Mouse (Mus musculus): ENCODE results near the gene Nmd3. TPM values are rescaled to one million over a fixed set of nuclear protein-coding genes. Genes with fewer than 3 reads are reported as not detected.
A peak's percentile ranks its signal among the peaks of the same experiment; 100 is the strongest.

The Nmd3 gene
- 119 and 120 TPM in 2 replicates for polyA plus RNA-seq (2016; fragmentation: Nextera tagmentation; extraction: Ambion mirVana)

DNA sequence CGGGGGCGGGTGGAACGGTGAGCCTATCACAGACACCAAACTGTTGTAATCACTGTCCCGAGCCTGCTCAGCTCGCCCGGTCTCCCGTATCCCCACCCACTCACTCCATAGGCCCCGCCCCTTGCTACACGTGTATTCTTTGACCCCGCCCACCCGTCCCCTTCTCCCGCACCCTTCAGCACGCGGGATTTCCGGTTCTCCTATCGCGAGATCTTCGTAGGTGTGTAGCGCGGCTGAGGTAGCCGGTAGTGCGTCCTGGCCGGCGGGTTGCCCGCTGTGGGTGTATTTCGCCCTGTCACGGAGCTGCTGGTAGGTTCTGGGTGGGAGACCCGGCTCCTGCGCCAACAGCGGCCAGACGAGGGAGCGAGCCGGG lies at the start of gene Nmd3:
Gene Nmd3 (plus strand): TSS at position 172 of the 373 bp plus-strand sequence.
- Histone ChIP-seq H3K9ac (peak within 1 kb of the TSS; percentile 92), H3K4me3 (peak within 1 kb of the TSS; percentile 93), H3K27ac (peak within 1 kb of the TSS; percentile 90), H3K36me3 (no peaks in the 10 kb centered on the region), H3K4me2 (replicated peaks) (peak within 1 kb of the TSS; percentile 81), H3K4me1 (peaks cover 14% of the 10 kb centered on the region), H3K9me3 (no peaks in the 10 kb centered on the region), H3K27me3 (no peaks in the 10 kb centered on the region)
- WGBS = under 1% methylated on average over 33 of the region's 33 CpGs
- ATAC-seq (ENCODE audit: insufficient number of reproducible peaks, insufficient read depth, low FRiP score, low TSS enrichment) = peak; percentile 94

GRCm38 (mm10) chr3:69673351-69673750 lies 48.4 kb upstream of the Nmd3 start:
- Histone ChIP-seq H3K9ac (no peak overlapping the region), H3K27ac (no peak overlapping the region), H3K36me3 (no peaks in the 10 kb centered on the region), H3K4me3 (no peak overlapping the region), H3K9me3 (no peaks in the 10 kb centered on the region), H3K27me3 (no peaks in the 10 kb centered on the region), H3K4me1 (no peaks in the 10 kb centered on the region), H3K4me2 (replicated peaks) (no peak overlapping the region)
- ATAC-seq (ENCODE audit: insufficient number of reproducible peaks, insufficient read depth, low FRiP score, low TSS enrichment) = no peak
- WGBS = 97% methylated on average over 10 of the region's 10 CpGs

GRCm38 (mm10) chr3:69674206-69674605 lies 47.6 kb upstream of the Nmd3 start:
- WGBS = 77% methylated on average over 3 of the region's 3 CpGs
- no peaks in the 10 kb centered on the region for H3K27me3 ChIP-seq
- H3K36me3 ChIP-seq = no peaks in the 10 kb centered on the region
- no peak overlapping the region for H3K4me2 ChIP-seq (replicated peaks)
- no peaks in the 10 kb centered on the region for H3K9me3 ChIP-seq
- H3K9ac ChIP-seq = no peak overlapping the region
- no peak for ATAC-seq (ENCODE audit: insufficient number of reproducible peaks, insufficient read depth, low FRiP score, low TSS enrichment)
- H3K4me1 ChIP-seq = no peaks in the 10 kb centered on the region
- no peak overlapping the region for H3K27ac ChIP-seq
- H3K4me3 ChIP-seq = no peak overlapping the region

- WGBS = 64% methylated on average over 1 of the region's 1 CpGs
- no peak overlapping the region for H3K27ac ChIP-seq
- H3K9me3 ChIP-seq = no peaks in the 10 kb centered on the region
- H3K4me2 ChIP-seq (replicated peaks) = no peak overlapping the region
- H3K4me1 ChIP-seq = no peaks in the 10 kb centered on the region
- no peaks in the 10 kb centered on the region for H3K36me3 ChIP-seq
- ATAC-seq (ENCODE audit: insufficient number of reproducible peaks, insufficient read depth, low FRiP score, low TSS enrichment) = no peak
- H3K4me3 ChIP-seq = no peak overlapping the region
- H3K9ac ChIP-seq = no peak overlapping the region
- H3K27me3 ChIP-seq = no peaks in the 10 kb centered on the region
Measured at GRCm38 (mm10) chr3:69689791-69690190, 32.0 kb upstream of the Nmd3 start.

DNA sequence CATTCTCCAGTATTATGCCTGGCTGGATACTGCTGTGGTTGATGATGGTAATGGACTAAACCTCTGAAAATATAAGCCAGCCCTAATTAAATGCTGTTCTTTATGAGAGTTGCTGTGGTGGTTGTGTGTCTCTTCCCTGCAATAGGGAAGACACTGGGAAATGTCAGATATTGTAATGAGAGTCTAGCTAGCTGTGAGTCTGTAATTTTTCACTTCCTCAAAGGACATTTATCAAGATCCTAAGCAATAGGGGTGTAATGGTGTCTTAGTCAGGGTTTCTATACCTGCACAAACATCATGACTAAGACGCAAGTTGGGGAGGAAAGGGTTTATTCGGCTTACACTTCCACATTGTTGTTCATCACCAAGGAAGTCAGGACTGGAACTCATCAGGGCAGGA lies 30.8 kb upstream of the Nmd3 start:
- no peak for ATAC-seq (ENCODE audit: insufficient number of reproducible peaks, insufficient read depth, low FRiP score, low TSS enrichment)
- 94% methylated on average over 2 of the region's 2 CpGs for WGBS

DNA sequence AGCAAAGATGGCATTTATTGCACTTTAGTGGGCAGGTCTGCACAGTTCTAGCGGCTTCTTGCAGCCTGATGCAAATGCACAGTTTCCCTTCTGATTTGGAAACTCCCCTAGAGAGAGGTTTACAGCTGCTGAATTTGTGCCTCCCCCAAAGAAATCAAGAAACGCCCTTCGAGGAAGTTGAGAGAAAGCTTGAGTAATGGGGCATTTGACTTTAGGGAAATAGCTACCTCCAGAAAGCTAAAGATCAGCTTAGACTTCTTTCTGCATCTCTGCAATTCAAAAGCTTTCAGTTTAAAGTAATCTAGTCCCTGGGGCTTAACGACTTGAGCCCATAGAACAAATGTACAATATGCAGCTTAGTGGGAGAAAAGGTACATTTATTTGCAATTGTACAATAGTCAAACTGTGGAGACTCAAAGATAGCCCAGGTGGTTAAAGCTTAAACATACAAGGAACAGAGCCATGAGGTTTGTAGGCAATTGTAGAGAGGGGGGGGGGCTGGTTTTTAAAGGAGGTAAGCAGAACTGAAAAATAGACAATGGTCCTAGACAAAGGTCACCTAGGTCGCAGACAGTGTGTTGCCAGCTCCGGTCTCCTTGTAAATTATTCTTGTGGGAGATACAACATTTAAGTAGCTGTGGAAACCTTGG lies 21.8 kb upstream of the Nmd3 start:
- WGBS = 66% methylated on average over 6 of the region's 6 CpGs
- H3K36me3 ChIP-seq = no peaks in the 10 kb centered on the region
- no peak for ATAC-seq (ENCODE audit: insufficient number of reproducible peaks, insufficient read depth, low FRiP score, low TSS enrichment)

More for the DNA sequence above, 30.8 kb upstream of the Nmd3 start:
- Histone ChIP-seq H3K4me2 (replicated peaks) (no peak overlapping the region), H3K27me3 (no peaks in the 10 kb centered on the region), H3K4me3 (no peak overlapping the region), H3K27ac (no peak overlapping the region), H3K4me1 (no peaks in the 10 kb centered on the region), H3K9me3 (no peaks in the 10 kb centered on the region), H3K36me3 (no peaks in the 10 kb centered on the region), H3K9ac (no peak overlapping the region)

DNA sequence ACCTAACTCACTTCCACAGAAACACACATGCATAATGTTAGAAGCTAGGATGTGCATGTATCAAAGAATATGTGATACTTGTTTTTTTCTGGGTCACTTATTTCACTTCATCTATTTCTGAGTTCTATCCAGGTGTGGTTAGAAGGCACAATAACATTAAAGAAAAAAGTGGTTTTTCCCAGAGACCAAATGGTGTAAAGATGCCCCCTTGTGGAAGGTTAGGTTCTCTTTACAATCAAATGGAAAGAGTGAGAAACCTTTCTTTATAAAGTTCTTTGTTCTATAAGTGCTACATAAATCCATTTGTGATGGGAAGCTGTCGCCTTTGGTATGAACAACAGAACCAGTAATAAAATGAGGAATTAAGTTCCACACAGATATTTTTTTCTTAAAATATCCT lies 19.9 kb upstream of the Nmd3 start:
- Histone ChIP-seq H3K9ac (no peak overlapping the region), H3K9me3 (no peaks in the 10 kb centered on the region), H3K27ac (no peak overlapping the region), H3K4me3 (no peak overlapping the region), H3K4me1 (no peaks in the 10 kb centered on the region), H3K4me2 (replicated peaks) (no peak overlapping the region), H3K36me3 (no peaks in the 10 kb centered on the region), H3K27me3 (no peaks in the 10 kb centered on the region)
- 41% methylated on average over 1 of the region's 1 CpGs for WGBS
- ATAC-seq (ENCODE audit: insufficient number of reproducible peaks, insufficient read depth, low FRiP score, low TSS enrichment) = no peak

More for the DNA sequence above, 21.8 kb upstream of the Nmd3 start:
- H3K4me3 ChIP-seq = no peak overlapping the region
- H3K9ac ChIP-seq = no peak overlapping the region
- H3K4me2 ChIP-seq (replicated peaks) = no peak overlapping the region
- no peaks in the 10 kb centered on the region for H3K9me3 ChIP-seq
- H3K4me1 ChIP-seq = no peaks in the 10 kb centered on the region
- H3K27ac ChIP-seq = no peak overlapping the region
- no peaks in the 10 kb centered on the region for H3K27me3 ChIP-seq

GRCm38 (mm10) chr3:69702421-69702820 lies 19.4 kb upstream of the Nmd3 start:
- Histone ChIP-seq H3K9ac (no peak overlapping the region), H3K4me3 (no peak overlapping the region), H3K4me2 (replicated peaks) (no peak overlapping the region), H3K36me3 (no peaks in the 10 kb centered on the region), H3K27ac (no peak overlapping the region), H3K9me3 (no peaks in the 10 kb centered on the region), H3K4me1 (no peaks in the 10 kb centered on the region), H3K27me3 (no peaks in the 10 kb centered on the region)
- ATAC-seq (ENCODE audit: insufficient number of reproducible peaks, insufficient read depth, low FRiP score, low TSS enrichment) = no peak

- WGBS = 62% methylated on average over 12 of the region's 12 CpGs
- Histone ChIP-seq H3K27me3 (no peaks in the 10 kb centered on the region), H3K36me3 (no peaks in the 10 kb centered on the region), H3K9me3 (no peaks in the 10 kb centered on the region), H3K4me2 (replicated peaks) (no peak overlapping the region), H3K4me1 (no peaks in the 10 kb centered on the region), H3K27ac (no peak overlapping the region), H3K4me3 (no peak overlapping the region), H3K9ac (no peak overlapping the region)
- ATAC-seq (ENCODE audit: insufficient number of reproducible peaks, insufficient read depth, low FRiP score, low TSS enrichment) = no peak
Measured at GRCm38 (mm10) chr3:69709043-69709929, 12.5 kb upstream of the Nmd3 start.

DNA sequence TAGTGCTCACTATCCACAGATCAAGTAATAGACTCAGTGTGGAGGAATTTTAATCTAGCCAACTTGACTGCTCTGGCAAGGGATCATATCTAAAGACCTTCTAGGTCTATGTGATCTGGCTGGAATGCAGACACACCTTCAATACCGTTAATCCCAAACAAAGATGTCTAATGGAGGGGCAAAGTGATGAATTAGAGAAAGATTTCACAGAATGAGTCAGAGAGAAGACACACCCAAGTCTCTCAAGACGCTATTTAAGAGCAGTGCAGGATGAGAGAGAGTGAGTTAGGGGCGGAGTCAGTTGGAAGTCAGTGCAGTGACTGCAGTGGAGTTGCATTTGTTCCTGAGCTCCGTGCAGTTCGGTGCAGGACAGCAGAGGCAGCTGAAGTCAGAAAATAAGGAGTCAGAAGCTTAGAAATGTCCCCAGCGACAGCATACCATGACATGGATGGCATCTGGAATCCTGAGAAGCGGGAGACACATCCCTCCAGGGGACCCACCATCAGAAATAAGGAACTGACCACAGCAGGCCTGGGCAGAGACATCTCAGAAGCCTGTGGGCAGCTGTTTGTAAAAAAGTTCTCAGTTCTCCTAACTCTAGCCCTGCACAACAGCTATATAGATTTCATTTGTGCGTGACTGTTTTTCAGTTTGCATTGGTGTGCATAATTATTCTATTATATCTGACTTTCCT lies 9.7 kb upstream of the Nmd3 start:
- Histone ChIP-seq H3K4me1 (no peaks in the 10 kb centered on the region), H3K9ac (no peak overlapping the region), H3K9me3 (no peaks in the 10 kb centered on the region), H3K4me3 (no peak overlapping the region), H3K4me2 (replicated peaks) (no peak overlapping the region), H3K36me3 (no peaks in the 10 kb centered on the region), H3K27ac (no peak overlapping the region), H3K27me3 (no peaks in the 10 kb centered on the region)
- WGBS = 53% methylated on average over 8 of the region's 8 CpGs
- no peak for ATAC-seq (ENCODE audit: insufficient number of reproducible peaks, insufficient read depth, low FRiP score, low TSS enrichment)

DNA sequence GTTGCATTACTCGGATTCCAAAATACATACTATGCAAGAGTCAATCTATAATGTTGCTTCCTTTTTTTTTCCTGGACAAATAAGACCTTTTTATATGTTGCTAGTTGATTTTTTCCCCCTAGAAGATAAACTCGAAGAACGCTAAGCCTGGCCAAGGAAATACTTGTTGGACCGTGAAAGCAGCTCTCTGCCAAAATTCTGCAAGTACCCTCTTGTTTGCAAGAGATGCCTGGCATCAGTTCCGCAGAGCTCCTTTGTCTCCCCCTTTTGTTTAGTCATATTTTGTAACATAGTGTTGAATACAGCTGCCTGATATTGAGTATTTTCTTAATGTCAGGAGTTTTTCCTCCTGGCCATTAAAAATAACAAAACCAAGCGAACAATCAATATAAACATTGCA lies 4.3 kb upstream of the Nmd3 start:
- WGBS = 87% methylated on average over 6 of the region's 6 CpGs
- Histone ChIP-seq H3K4me3 (no peak overlapping the region), H3K9me3 (no peaks in the 10 kb centered on the region), H3K4me2 (replicated peaks) (no peak overlapping the region), H3K4me1 (no peaks in the 10 kb centered on the region), H3K9ac (no peak overlapping the region), H3K27me3 (no peaks in the 10 kb centered on the region), H3K27ac (no peak overlapping the region), H3K36me3 (no peaks in the 10 kb centered on the region)
- ATAC-seq (ENCODE audit: insufficient number of reproducible peaks, insufficient read depth, low FRiP score, low TSS enrichment) = no peak

Data from embryonic facial prominence, embryonic 12.5 days (tissue).